Mouse (Mus musculus) testis, adult 10 weeks (tissue): ENCODE data around the gene Vamp8. TPM values are rescaled to one million over a fixed set of nuclear protein-coding genes. Genes with fewer than 3 reads are reported as not detected.

Experiments
- polyA plus RNA-seq: library from polyadenylated mRNA; stranded (reverse); fragments of 350-450 nt; fragmentation: Illumina TruSeq; extraction: RNeasy Lipid Tissue Mini Kit (QIAGEN cat#74804); gene quantifications from one replicate; pipeline ENCODE4 v1.2.3, GENCODE M21; 2014; ENCODE audit warnings: low read depth, low replicate concordance

Vamp8 gene
- 8.0 TPM for polyA plus RNA-seq

DNA sequence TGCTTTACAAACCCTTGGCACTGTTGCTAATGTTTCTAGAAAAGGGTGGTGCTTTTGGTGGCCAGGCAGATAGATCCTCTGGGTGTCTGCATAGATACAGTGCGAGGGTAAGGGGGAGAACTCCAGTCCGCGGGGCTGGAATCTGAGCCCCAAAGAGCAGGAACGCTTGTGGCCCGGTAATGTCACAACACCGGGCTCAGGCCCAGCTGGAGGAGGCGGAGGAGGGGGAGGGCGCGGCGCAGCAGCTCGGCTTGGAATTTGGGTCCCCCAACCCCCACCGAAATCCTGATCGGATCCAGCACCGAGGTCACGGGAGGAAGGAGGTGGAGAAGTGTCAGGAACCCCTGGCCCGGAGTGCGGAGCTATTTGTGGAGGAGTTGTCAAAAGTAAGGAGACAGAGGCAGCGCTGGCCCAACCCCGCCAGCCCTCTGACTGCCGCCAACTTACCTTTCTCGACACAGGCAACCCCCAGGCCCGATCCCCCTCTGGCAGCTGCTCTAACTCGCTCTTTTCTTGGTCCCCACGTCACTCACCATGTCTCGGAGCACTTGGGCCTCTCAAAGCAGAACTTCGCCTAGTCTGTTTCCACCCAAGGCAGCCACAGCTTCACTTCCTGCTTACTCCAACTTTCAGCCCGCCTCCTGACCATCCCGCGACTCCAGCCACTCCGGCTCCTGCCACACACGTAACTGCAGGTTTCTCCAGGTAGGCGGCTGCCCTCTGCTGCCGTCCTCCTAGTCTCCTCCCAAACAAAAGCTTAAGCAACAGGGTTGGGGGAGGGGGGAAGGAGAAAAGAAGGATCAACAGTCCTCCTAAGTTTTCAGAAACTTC lies at the start of gene Vamp8:
Gene Vamp8, minus strand, starts transcription at position 763 of the 831 bp plus-strand sequence.

DNA sequence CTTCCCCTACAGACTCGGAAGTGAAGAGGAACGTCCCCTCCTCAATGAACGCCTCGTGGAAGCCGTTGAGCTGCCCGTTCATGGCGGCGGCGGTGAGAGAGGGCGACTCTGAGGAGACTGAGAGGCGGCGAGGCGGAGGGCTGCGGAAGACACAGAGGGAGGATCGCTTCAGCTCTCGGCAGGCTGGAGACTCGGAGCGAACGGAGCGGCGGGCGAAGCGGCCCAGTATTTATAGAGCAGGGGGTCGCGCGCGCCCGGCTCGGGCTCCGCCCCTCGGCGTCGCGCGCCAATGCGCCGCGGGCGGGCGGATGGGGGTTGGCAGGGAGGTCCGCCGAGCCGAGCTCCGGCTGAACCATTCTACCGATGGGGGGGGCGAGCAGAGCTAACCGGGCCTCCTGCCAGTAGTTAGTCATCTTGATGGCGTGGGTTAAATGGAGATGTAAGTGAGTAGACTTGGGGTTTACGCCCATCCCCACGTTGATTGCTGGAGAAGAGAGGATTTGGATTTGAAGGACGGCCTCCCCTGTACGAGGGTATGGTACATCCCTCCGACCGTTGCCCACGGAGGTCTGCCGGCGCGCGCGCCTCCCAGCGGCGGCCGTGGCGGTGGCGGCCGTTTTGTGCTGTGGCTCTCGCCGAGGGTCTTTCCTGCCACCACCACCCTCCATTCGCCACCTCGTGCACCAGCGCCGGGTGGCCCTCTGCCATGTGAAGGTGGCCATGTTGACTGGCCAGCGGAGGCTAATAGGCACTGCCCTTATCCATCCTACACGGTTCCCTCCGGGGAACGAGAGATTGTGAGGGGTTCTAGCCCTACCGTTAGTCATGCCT lies 49.1 kb upstream of the Vamp8 start, which contains the start of gene Mat2a:
Gene Mat2a, minus strand, starts transcription at position 204 of the 831 bp plus-strand sequence.

DNA sequence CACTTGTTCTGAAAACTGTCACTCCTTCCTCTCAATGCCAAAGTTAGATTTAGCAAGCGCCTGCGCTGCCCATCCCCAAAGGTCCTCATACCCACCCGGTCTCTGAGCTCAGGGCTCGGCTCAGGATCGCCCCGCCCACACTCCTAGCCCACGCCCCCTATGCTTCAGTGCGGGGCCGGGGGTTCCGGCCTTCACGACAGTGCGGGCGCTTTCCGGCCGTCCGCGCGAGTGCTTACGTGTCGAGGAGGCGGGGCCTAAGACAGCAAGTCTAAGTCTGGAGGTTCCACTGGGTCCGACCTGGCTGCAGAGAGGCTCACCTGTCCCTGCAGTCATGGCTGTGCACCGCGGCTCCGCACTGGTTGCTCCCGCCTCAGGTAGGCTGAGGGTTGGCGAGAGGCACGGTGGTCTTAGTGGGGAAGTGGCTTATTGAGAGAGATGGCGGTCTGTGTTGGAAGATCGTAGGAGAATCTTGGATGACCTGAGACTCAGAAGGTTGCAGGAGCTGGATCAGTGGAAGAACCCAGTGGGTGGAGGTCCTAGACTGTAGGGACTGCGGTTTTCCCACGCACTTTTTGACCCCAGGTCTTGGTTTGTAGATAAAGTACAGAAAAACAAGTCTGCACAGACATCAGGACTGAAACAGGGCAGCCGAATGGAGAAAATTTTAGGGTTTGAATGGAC lies 23.7 kb upstream of the Vamp8 start, which contains the start of gene Ggcx:
Gene Ggcx, plus strand, starts transcription at position 233 of the 681 bp plus-strand sequence.

DNA sequence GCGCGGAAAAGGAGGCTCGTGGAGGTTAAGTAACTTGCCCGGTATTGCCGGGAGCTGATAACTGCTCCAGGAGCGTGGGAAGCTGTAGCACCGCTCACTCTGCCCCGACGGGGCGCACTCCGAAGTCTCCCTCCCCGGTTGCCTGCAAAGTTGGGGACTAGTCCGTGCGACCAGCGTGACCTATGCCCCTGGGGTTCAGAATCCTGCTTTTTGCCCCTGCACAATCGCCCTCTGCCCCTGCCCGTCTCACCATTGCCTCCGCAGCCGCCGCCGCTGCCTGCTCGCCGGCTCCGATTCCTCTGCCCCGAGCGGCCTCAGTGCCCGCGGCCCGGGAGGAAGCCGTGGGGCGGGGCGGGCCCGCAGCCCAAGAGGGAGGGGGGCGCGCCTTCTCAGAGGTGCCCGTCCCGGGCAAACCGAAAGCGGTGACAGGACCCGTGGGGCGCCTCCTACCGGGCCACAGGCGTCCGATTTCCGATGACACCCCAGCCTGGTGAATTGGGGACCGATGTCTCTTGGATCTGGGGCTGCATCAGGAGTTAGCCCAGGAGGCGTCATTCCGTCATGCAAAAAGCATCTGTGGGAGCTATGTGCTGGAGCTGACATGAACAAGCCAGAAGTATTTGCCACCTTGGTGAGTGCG lies 10.3 kb downstream of the Vamp8 start, which contains the start of gene Vamp5:
Gene Vamp5, minus strand, starts transcription at position 338 of the 640 bp plus-strand sequence.

DNA sequence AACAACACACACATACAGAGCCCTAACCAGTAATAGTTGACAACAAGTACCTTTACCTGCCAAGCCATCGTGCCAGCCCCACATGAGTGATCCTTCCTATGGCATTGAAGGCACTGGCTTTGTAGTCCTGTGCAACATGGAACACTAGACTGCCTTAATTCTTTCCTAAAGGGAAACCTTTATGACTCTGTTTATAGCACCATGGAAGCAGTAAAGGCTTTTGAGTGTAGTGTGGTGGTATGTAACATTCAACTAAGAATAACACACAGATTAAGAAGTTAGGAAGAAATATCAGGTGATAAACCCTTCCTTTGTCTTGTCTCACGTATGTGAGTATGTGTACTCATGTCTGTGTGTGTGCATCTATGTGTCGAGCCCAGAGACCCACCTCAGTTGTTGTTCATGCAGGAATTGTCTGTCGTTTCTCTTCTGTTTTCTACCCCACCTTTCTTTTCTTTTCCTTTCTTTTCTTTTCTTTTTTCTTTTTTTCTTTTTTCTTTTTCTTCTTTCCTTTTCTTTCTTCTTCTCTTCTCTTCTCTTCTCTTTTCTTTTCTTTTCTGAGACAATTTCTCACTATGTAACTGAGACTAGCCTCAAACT lies 23.6 kb downstream of the Vamp8 start, which contains the start of gene Rnf181:
Gene Rnf181, minus strand, starts transcription at position 113 of the 600 bp plus-strand sequence.

DNA sequence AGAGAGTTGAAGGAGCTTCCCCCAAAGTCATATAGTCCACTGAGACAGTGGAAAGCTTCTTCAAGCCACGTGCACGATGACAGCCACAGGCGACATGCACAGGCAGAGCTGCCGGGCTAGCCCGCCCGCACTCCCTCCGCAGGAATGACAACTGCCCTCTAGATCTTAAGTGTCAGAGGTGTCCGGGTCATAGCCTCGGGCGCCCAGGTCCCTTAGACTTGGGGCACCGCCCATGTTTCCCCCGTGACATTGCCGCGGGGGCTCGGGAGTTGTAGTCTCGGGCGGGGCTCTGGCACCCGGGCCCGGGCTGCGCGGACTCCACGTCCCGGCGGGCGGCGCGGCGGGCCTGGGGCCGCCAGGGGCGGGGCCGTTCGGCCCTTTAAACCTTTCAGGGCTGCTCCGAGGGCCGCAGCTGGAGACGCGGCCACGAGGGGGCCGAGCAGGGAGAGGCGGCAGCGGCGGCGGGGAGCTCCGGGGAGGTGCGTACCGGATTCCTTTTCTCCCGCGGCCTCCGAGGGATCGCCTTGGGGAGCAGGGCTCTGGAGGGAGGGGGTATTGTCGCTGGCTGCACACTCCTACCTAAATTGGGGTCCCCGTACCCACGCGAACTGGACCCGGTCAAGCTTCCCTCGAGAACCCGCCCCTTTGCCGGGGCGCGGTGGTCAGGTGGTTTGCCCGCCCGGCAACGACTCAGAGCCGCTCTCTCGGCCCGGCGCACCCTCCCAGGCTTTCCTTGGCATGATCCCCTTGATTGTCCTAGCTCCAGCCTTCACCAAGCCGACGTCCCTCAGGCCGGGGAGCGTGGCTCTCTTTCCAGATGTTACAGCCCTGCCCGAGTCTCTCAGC lies 35.2 kb downstream of the Vamp8 start, which contains the start of gene Tmem150a:
Gene Tmem150a, plus strand, starts transcription at position 382 of the 846 bp plus-strand sequence.

DNA sequence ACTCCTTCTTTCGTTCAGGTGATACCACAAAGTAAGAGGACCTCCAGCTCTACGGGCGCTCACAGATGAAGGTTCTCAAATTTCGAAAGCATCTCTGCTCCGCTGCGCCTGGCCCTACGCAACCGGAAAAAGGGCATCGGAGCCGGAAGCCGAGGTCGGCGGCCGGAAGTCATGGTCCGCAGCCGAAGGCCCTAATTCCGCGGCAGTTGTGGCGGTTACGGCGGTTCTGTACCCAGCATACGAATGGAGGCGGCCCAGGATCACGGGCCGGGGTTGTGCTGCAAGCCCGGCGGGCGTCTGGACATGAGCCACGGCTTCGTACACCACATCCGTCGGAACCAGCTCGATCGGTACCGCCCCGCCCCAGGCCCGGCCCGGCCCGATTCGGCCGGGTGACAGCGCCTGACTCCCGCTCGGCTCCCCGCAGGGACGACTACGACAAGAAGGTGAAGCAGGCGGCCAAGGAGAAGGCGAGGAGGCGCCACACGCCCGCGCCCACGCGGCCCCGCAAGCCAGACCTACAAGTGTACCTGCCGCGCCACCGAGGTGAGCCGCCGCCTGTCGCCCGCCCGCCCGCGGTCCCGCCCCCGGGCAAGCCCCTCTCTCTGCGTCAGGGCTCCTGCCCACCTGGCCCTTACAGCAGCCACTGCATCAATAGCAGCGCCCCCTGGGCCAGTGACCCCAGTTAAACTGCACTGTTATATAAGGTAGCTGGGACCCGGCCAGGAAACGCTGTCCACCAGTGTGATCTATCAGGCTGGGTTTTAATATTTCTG lies 43.1 kb downstream of the Vamp8 start, which contains the start of gene 0610030E20Rik:
Gene 0610030E20Rik, plus strand, starts transcription at position 152 of the 776 bp plus-strand sequence.

DNA sequence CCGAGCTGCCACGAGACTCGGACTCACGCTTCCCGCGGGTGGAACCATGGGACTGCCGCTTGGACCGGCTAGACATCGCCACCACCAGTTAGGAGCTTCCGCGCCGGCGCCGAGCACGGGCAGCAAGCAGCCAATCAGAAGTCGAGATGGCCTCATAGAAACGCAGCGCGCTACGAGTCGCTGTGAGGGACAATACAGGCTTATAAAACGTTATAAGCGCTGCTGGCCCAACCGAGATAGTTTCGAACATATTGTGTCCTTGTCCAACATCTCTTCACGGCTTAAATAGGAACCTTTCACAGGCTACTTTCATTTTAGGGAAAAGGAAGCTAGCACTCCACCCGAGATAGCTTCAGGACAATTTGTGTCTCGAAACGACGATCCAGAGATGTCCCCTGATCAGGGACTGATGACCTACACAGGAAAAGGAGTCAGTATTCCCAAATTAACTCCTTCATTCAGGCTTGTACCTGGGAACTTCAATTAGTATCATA lies 45.4 kb downstream of the Vamp8 start, which contains the start of gene Usp39:
Gene Usp39, minus strand, starts transcription at position 111 of the 494 bp plus-strand sequence.

Other genes with a start within 250 kb of the Vamp8 start
- 10.5 TPM for gene Atoh8, start 155.1 kb downstream of the Vamp8 start, polyA plus RNA-seq
- gene Sftpb, start 86.1 kb downstream of the Vamp8 start, polyA plus RNA-seq, result not detected
- gene Usp39, start 45.5 kb downstream of the Vamp8 start, polyA plus RNA-seq, result 55.5 TPM
- 28.5 TPM for gene 0610030E20Rik, start 43.4 kb downstream of the Vamp8 start, polyA plus RNA-seq
- gene Tmem150a, start 35.3 kb downstream of the Vamp8 start, polyA plus RNA-seq, result not detected
- gene Rnf181, start 23.7 kb downstream of the Vamp8 start, polyA plus RNA-seq, result 223 TPM
- gene Vamp5, start 10.2 kb downstream of the Vamp8 start, polyA plus RNA-seq, result 3.2 TPM
- gene Ggcx, start 23.6 kb upstream of the Vamp8 start, polyA plus RNA-seq, result 2.5 TPM
- 221 TPM for gene Mat2a, start 48.9 kb upstream of the Vamp8 start, polyA plus RNA-seq
- 2.9 TPM for gene Sh2d6, start 131.0 kb upstream of the Vamp8 start, polyA plus RNA-seq
- gene Capg, start 153.7 kb upstream of the Vamp8 start, polyA plus RNA-seq, result not detected
- gene Elmod3, start 207.7 kb upstream of the Vamp8 start, polyA plus RNA-seq, result 16.7 TPM
- 3.8 TPM for gene Retsat, start 207.8 kb upstream of the Vamp8 start, polyA plus RNA-seq
- gene Tgoln1, start 226.3 kb upstream of the Vamp8 start, polyA plus RNA-seq, result 93.1 TPM